Mouse (Mus musculus) kidney, adult 8-10 months (tissue): ENCODE results near the gene Ano6.

ENCODE experiments used
- DNase-seq, 2 experiments: peaks; one replicate each; pipeline ENCODE4 v3.0.0; 2022

Gene Ano6

GRCm38 (mm10) chr15:95856684-95857595 lies 66.3 kb downstream of the Ano6 start:
- DNase-seq = no peak

DNA sequence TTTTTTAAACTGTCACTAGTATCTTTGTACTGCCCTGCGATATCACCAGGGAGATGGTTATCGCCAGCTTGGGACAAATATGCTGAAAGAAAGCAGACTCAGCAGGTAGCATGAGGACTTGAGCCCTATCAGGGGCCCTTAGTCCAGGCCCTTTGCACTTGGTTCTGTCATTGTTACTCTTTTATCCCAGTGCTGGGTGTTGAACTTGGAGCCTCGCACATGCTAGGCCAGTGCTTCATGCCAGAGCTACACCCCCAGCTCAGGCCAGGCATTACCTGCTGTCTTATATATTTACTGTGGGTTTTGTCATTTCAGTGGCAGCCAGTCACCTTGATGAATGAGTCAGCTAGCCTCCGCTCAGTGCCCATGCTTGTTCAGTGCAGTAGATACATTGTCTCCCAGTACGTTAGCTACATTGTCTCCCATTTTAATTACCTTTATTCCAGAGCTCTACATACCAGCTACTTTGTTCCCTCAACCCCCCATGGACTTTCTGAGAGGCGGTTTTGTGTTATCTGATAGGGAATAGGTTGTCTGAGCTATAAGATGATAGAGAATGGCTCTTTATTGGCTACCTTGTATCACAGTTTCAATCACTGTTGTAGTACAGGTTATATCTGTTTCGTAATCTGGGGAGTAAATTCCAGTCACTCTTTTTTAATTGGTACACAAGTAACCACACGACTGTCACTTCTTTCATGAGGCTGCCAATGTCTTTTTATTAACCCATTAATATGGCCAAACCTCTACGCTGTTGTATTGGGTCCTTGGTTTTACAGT lies 68.4 kb downstream of the Ano6 start:
- DNase-seq = no peak

DNA sequence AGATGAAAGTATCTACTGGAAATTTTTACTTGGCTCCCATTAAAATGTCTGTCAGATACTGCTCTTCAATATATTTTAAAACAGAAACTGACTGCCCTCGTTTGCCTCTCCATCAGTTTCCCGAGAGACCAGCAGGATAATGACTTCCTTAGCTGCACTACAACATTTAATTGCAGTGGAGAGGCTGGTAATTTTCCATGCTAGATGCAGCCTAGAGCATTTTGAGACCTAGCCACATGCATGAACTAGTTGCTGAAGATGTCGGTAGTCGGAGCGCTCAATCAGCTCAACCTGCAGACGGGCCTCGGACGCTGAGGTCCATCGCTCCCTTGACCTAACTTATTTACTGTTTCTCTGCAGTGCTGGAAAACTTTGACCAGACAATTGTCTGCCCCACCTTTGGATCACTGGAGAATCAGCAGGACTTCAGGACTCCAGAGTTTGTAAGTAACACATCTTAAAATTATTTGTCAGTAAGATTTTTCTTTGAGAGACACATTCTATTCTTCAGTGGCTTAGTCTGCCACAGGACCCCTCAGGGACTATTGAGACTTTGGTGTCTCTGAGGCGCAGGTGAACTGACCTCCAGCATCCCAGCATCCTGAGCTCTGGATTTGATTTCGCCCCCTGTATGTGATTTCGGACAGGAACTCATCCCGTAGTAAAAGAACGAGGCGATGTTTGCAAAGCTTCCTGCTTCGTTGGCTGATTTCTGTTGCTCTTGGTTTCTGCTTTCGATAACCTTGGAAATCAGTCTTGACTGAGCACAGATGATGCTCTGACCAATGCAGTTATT lies 73.4 kb downstream of the Ano6 start:
- DNase-seq = no peak

GRCm38 (mm10) chr15:95865311-95866100 lies 74.9 kb downstream of the Ano6 start:
- no peak for DNase-seq

- DNase-seq = no peak
Observed at GRCm38 (mm10) chr15:95868172-95868571, 77.5 kb downstream of the Ano6 start.

DNA sequence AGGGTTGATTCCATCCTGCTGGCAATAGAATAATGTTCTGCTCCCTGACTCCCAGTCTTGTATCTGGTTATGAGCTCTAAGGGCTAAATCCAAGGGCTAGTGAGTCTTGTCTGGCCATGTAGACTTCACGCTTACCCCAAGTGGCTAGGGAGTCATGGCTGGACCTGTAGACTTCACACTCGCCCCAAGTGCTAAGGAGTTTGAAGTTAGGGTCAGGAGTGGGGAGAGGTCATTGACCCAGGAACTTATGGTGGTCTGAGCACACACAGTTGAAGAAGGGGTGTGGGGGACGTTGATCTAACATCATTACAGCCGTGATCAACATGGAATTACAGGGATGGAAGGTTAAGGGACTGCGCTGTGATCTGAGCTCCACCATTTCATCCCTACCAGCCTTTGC lies 79.0 kb downstream of the Ano6 start:
- DNase-seq = no peak

- DNase-seq = no peak
Observed at GRCm38 (mm10) chr15:95871631-95872030, 81.0 kb downstream of the Ano6 start.

GRCm38 (mm10) chr15:95872447-95872846 lies 81.8 kb downstream of the Ano6 start:
- DNase-seq = no peak

DNA sequence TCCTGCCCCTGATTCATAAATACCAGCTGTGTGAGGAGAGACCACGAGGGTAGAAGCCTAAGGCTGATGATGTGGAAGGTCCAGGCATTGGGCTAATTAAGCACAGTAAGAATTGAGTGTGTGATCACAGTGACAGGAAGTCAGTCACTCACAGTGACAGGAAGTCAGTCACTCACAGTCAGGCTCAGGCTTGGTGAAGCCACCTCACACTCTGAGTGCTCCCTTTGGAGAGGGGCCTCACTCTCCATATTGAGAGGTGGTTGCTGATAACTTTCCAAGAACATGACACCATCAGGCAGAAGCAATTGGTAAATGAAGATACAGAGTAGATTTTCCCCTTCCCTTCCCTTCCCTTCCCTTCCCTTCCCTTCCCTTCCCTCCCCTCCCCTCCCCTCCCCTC lies 82.6 kb downstream of the Ano6 start:
- no peak for DNase-seq

DNA sequence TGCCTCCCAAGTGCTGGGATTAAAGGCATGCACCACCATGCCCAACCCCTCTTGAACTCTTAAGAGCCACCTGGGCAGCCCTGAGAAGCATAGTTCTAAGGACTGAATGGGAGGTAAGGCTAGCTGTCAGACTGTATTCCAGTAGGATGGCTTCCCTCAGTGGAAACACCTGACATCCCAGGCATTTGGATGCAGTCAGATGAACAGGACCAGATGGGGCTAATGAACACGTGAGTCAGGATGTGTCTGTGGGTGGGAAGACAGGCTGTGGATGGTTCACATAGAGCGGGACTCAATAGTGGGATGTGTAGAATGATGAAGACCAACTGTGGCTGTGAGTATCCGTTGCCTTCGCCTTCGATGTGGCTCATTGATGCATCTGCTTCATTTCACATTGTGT lies 83.6 kb downstream of the Ano6 start:
- no peak for DNase-seq

DNA sequence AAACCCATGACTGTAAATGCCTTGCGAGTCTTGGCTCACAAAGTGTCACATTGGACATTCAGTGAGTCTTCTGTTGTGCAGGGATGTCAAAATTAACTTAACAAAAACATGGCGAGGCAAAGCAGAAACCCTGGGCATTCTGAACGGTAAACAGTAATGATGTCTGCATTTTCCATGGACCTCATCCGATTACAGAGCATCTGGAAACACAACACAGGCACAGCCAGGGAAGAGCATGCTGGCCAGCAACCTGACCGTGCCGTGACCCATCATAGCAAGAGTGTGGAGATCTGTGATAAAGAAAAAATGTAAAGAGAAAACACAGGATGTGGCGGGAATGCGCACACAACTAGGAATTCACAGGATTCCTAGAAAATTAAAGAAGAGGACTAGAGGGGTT lies 84.1 kb downstream of the Ano6 start:
- DNase-seq = no peak

- no peak for DNase-seq
Observed at GRCm38 (mm10) chr15:95875898-95876297, 85.3 kb downstream of the Ano6 start.

- peak; percentile 30 to 47 for DNase-seq
Observed at GRCm38 (mm10) chr15:95880616-95881151, 90.0 kb downstream of the Ano6 start.

- DNase-seq = no peak
Observed at GRCm38 (mm10) chr15:95882436-95882835, 91.8 kb downstream of the Ano6 start.

- no peak for DNase-seq
Observed at GRCm38 (mm10) chr15:95883559-95883958, 92.9 kb downstream of the Ano6 start.

DNA sequence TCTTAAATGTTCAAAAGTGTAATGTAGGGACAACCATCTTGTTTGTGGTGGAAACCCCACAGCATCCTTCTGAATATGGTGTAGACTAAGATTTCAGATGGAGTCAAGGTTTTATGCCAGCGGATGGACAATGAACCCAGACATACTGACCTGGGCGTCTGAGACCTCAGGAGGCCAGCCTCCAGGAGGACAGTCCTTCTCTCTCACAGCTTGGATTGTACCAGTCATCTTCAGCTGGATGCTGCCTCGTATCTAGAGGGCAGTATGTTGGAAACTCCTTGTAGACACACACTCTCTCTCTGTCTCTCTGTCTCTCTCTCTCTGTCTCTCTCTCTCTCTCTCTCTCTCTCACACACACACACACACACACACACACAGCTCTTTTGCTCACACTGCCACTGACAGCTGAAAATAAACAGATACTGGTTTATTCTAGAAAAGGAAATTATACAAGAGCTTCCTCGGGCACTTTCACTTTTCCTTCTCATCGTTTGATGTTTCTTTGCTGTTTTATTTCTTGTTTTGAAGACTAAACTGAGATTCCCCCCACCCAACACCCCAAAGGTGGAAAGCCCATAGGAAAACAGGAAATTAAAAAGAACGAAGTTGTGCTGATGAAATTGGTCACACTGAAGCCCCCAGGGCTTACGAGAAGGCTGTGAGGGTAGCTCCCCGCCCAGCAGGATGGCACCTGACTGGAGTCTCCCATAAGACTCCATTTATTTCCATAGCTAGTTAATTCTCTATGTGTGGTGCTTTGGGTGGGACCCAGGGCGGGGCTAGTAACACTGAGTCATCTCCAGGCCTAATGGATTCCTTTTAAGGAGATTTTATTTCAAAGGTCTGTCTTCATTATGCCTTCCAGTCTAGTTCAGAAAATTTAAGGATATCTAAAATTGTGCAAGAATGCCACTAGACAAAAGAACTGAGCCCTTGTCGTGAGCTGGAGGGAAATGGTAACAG lies 94.3 kb downstream of the Ano6 start:
- DNase-seq = no peak

DNA sequence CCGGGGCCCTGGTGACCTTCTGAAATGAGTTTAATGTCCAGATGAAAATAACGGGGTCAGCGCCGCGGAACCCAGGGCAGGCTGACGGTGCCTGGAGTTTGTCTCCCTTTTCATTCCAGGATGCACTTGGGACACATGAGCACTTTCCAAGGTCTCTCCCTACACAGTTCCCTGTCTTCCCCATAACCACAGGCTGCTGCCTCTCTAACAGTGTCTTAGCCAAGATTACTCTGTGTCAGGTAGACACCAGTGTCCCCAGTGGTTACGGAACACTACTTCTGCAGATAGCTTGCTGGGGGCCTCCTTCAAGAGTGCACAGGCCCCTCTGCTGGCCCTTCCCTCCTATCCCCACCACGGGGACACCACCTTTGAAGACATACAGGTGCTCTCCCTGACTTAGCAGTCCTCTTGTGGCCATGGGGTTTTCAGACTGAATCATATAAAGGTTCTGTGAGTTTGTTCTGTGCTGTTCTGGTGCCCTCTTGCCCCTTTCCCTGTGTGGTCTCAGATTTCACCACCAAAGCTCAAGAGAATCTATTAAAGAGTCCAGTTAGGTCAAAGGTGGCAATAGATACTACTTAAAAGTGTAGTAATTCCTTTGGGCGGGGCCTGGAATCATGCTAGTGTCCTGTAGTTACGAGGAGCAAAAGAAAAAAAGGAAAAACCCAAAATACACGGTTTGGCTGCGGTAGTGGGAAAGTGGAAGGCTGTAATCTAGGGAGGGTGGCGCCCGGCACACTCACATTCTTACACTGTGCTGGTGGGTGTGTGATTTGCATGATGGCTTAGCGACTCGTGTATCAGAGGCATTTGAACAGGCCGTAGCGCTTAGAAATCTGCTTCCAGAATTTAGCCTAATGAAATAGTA lies 95.5 kb downstream of the Ano6 start:
- no peak for DNase-seq

- DNase-seq = no peak
Observed at GRCm38 (mm10) chr15:95887365-95887764, 96.7 kb downstream of the Ano6 start.

DNA sequence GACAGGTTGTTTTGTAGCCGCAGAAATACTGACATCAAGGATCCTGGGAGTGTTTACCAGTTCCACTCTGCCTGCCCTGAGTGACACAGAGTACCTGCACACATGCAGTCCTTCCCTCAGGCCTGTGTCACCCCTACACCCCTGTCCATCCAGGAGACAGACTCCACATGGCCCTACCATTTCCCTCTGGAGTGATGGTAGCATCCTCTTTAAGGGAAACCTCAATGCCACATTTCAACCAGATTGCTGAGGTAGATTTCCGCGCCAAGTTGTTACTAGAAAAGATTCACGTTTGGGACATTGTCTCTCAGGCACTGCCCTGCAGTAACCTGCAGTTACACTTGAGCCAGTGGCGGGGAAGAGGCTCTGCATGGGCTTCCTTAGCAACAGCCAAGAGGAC lies 97.9 kb downstream of the Ano6 start:
- no peak for DNase-seq

GRCm38 (mm10) chr15:95890368-95890767 lies 99.7 kb downstream of the Ano6 start:
- DNase-seq = no peak
